Comparison of ENCODE assay signal across 8 mouse cellular contexts in genomic region chr11:67819604-67820003, GRCm38 (mm10). TPM values are rescaled to one million over a fixed set of nuclear protein-coding genes. Genes with fewer than 3 reads are reported as not detected.
A peak's percentile ranks its signal among the peaks of the same experiment; 100 is the strongest.
DNase-seq lines count a peak whose midpoint lies in the region; ATAC-seq and TF ChIP-seq lines count a peak whose summit lies in the region.

No protein-coding gene starts in this region.

- H3K4me3 ChIP-seq in ES-Bruce4 (ENCODE audit: low read depth, low read length): no peak overlapping the region
- 0 out of 2 replicates have a peak overlapping the region, but pooled peaks have one; percentile 16 for H3K4me3 ChIP-seq in embryonic facial prominence, embryonic 15.5 days (replicated peaks)
- H3K4me3 ChIP-seq in intestine, embryonic 15.5 days (replicated peaks): no peak overlapping the region

- no peaks in the 10 kb centered on the region for H3K27me3 ChIP-seq in ES-Bruce4 (ENCODE audit: control insufficient read depth, insufficient read depth, low read length, poor library complexity, severe bottlenecking)
- no peaks in the 10 kb centered on the region; the same call in 1 of the 2 replicates for H3K27me3 ChIP-seq in embryonic facial prominence, embryonic 15.5 days
- H3K27me3 ChIP-seq in intestine, embryonic 15.5 days (replicated peaks): no peaks in the 10 kb centered on the region

- DNase-seq in cerebellum, adult 9-10 months: peak; percentile 7
- no peak for DNase-seq in cerebellum, adult 11-12 months
- DNase-seq in lung, adult 18-20 months: peak; percentile 12 to 45
- peak; percentile 27 for DNase-seq in retina, postnatal 7 days (ENCODE audit: low read depth, low spot score)
- DNase-seq in spleen, postnatal 14 days (ENCODE audit: low spot score in 2 of 2): no peak

- TF ChIP-seq CTCF in ES-Bruce4 (IDR thresholded peaks at IDR 0.05; ENCODE audit: low read depth, low read length): peak; percentile 17

- TF ChIP-seq POLR2A in ES-Bruce4 (IDR thresholded peaks at IDR 0.05; ENCODE audit: insufficient read depth, low read length): no peak

- no peaks in the 10 kb centered on the region for H3K36me3 ChIP-seq in ES-Bruce4 (ENCODE audit: control insufficient read depth, insufficient read depth, low read length, poor library complexity, severe bottlenecking)
- H3K36me3 ChIP-seq in embryonic facial prominence, embryonic 15.5 days: no peaks in the 10 kb centered on the region
- no peaks in the 10 kb centered on the region for H3K36me3 ChIP-seq in intestine, embryonic 15.5 days

- no peak overlapping the region for H3K9ac ChIP-seq in ES-Bruce4 (ENCODE audit: low read depth, poor library complexity, severe bottlenecking)
- H3K9ac ChIP-seq in embryonic facial prominence, embryonic 15.5 days: no peak overlapping the region
- no peak overlapping the region for H3K9ac ChIP-seq in intestine, embryonic 15.5 days

- TF ChIP-seq EP300 in ES-Bruce4 (IDR thresholded peaks at IDR 0.05; ENCODE audit: insufficient read depth, low read depth, low read length): no peak

- H3K4me1 ChIP-seq in ES-Bruce4 (ENCODE audit: control insufficient read depth, insufficient read depth, low read length): no peaks in the 10 kb centered on the region
- H3K4me1 ChIP-seq in embryonic facial prominence, embryonic 15.5 days: peaks cover 6% of the 10 kb centered on the region; the same call in 1 of the 2 replicates
- 0 out of 2 replicates have a peak, but pooled peaks cover 2% of the 10 kb centered on the region for H3K4me1 ChIP-seq in intestine, embryonic 15.5 days (replicated peaks)

- no peak overlapping the region for H3K27ac ChIP-seq in ES-Bruce4 (ENCODE audit: insufficient read depth, low read length)
- H3K27ac ChIP-seq in embryonic facial prominence, embryonic 15.5 days (replicated peaks): no peak overlapping the region
- no peak overlapping the region for H3K27ac ChIP-seq in intestine, embryonic 15.5 days

- H3K4me2 ChIP-seq in embryonic facial prominence, embryonic 15.5 days (replicated peaks): peak overlapping the region; percentile 36; the same call in 1 of the 2 replicates
- peak overlapping the region; percentile 43 for H3K4me2 ChIP-seq in intestine, embryonic 15.5 days (replicated peaks)

- no peak for ATAC-seq in embryonic facial prominence, embryonic 15.5 days (ENCODE audit: insufficient number of reproducible peaks, low FRiP score, low TSS enrichment, low read depth)
- ATAC-seq in intestine, embryonic 15.5 days: peak; percentile 34; the same call in 1 of the 2 replicates

- 5% methylated on average over 5 of the region's 5 CpGs for WGBS in embryonic facial prominence, embryonic 15.5 days
- WGBS in intestine, embryonic 15.5 days: 16% methylated on average over 5 of the region's 5 CpGs

- no peaks in the 10 kb centered on the region for H3K9me3 ChIP-seq in ES-Bruce4 (replicated peaks; ENCODE audit: control insufficient read depth, insufficient read depth, low read length, poor library complexity, severe bottlenecking)
- no peaks in the 10 kb centered on the region for H3K9me3 ChIP-seq in embryonic facial prominence, embryonic 15.5 days (replicated peaks)
- H3K9me3 ChIP-seq in intestine, embryonic 15.5 days: no peaks in the 10 kb centered on the region

RNA-seq across cellular contexts. Expression of gene Dhrs7c, which starts 21.6 kb away (rescaled TPM):
- polyA plus RNA-seq in ES-Bruce4 (2011; ENCODE audit: insufficient read depth, insufficient read length, low read depth, missing spikeins): not detected in 2 replicates
- 8.5 and 9.2 TPM in 2 replicates for polyA plus RNA-seq in embryonic facial prominence, embryonic 15.5 days (2015; fragmentation: Nextera tagmentation; extraction: Ambion mirVana)
- polyA plus RNA-seq in intestine, embryonic 15.5 days (2015; fragmentation: Nextera tagmentation; extraction: Ambion mirVana): 0.16 TPM in 1 of 2 replicates, not detected in the other

RNA-seq across cellular contexts. Expression of gene Gsg1l2, which starts 45.2 kb away (rescaled TPM):
- not detected in 2 replicates for polyA plus RNA-seq in ES-Bruce4 (2011; ENCODE audit: insufficient read depth, insufficient read length, low read depth, missing spikeins)
- not detected in 2 replicates for polyA plus RNA-seq in embryonic facial prominence, embryonic 15.5 days (2015; fragmentation: Nextera tagmentation; extraction: Ambion mirVana)
- 0.24 TPM in 1 of 2 replicates, not detected in the other for polyA plus RNA-seq in intestine, embryonic 15.5 days (2015; fragmentation: Nextera tagmentation; extraction: Ambion mirVana)

RNA-seq across cellular contexts. Expression of gene Glp2r, which starts 48.7 kb away (rescaled TPM):
- polyA plus RNA-seq in ES-Bruce4 (2011; ENCODE audit: insufficient read depth, insufficient read length, low read depth, missing spikeins): not detected in 2 replicates
- 0.07 and 0.11 TPM in 2 replicates for polyA plus RNA-seq in embryonic facial prominence, embryonic 15.5 days (2015; fragmentation: Nextera tagmentation; extraction: Ambion mirVana)
- polyA plus RNA-seq in intestine, embryonic 15.5 days (2015; fragmentation: Nextera tagmentation; extraction: Ambion mirVana): 4.0 and 4.2 TPM in 2 replicates

Comparison
In these comparisons a context has a peak if more than half of its experiments do, and no peak if none do; other contexts are left out.
1. DNase-seq: peak in cerebellum, adult 9-10 months (single experiment), lung, adult 18-20 months (2 of 2) and retina, postnatal 7 days (single experiment); none in cerebellum, adult 11-12 months (single experiment) and spleen, postnatal 14 days (0 of 2).